Mouse (Mus musculus): ENCODE measurements around the gene Arhgap27. TPM values are rescaled to one million over a fixed set of nuclear protein-coding genes. Genes with fewer than 3 reads are reported as not detected.
A peak's percentile ranks its signal among the peaks of the same experiment; 100 is the strongest.

Gene Arhgap27
- polyA plus RNA-seq, 1 experiment from 2014 or later: 3.2 TPM

GRCm38 (mm10) chr11:103360661-103361081, 2.8 kb downstream of the Arhgap27 start:
- H3K4me2 ChIP-seq (ENCODE audit: low read depth, low read length): peak overlapping the region; percentile 88
- ATAC-seq: no peak; the same call in 1 of the 2 replicates

DNA sequence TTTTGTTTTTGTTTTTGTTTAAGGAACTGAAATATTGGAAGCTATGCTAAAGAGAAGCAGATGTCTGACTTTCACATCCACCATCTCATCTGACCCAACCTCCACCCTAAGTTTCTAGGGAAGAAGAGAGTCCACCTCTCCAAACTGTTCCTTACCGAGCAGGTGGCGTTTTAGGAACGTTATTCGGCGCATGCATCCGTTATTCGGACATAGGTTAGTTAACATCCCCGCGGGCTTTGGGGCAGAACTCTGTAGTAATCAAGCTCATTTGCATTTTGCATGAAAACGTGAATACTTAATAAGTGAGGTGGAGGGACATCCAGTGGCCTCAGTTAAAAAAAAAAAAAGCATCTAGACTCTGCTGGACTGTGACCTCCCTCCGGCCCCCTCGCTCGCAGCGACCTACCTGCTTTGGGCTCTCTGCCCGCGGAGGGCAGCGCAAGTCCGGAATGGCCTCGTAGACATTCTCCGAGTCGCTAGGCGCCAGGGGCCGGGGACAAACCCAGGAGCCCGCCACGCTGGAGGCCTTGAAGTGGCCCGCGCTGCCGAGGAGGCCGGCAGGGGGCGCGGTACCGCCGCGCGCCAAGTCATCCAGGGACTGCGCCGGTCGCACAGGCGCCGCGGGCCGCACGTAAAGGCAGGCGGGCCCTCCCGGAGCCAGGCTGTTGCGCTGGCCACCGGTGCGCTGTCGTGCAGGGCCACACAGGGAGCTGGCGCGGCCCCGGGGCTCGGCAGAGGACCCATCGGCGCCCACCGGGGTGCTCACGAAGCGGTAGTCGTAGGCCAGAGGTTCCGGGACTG, 3.5 kb downstream of the Arhgap27 start:
- H3K4me3 ChIP-seq (ENCODE audit: low read depth, low read length): peak overlapping the region; percentile 53
- peak; percentile 87 for DNase-seq
- peaks cover 41% of the 10 kb centered on the region for H3K4me1 ChIP-seq (ENCODE audit: insufficient read depth)
- no peaks in the 10 kb centered on the region for H3K9me3 ChIP-seq (ENCODE audit: low read length)
- H3K27ac ChIP-seq (ENCODE audit: low read depth): 0 out of 2 replicates have a peak overlapping the region, but pooled peaks have one; percentile 7
- peaks cover 43% of the 10 kb centered on the region for H3K27me3 ChIP-seq (ENCODE audit: insufficient read depth, low read length)
- TF ChIP-seq CTCF (IDR thresholded peaks at IDR 0.05; ENCODE audit: low read depth) (peak; percentile 81), EP300 (IDR thresholded peaks at IDR 0.05; ENCODE audit: low read depth) (no peak)
- H3K9ac ChIP-seq (replicated peaks): peak overlapping the region; percentile 50
- H3K36me3 ChIP-seq (replicated peaks; ENCODE audit: insufficient read depth, low read length): no peaks in the 10 kb centered on the region
- WGBS (ENCODE audit: insufficient replicate concordance): 5% methylated on average over 60 of the region's 60 CpGs
- ATAC-seq: peak; percentile 66
- peak overlapping the region; percentile 88 for H3K4me2 ChIP-seq (ENCODE audit: low read depth, low read length)

More at GRCm38 (mm10) chr11:103360661-103361081, 2.8 kb downstream of the Arhgap27 start:
- peaks cover 41% of the 10 kb centered on the region for H3K4me1 ChIP-seq (ENCODE audit: insufficient read depth)
- peak overlapping the region; percentile 50 for H3K9ac ChIP-seq (replicated peaks)
- no peak for TF ChIP-seq EP300 (IDR thresholded peaks at IDR 0.05; ENCODE audit: low read depth)
- no peak for TF ChIP-seq CTCF (IDR thresholded peaks at IDR 0.05; ENCODE audit: low read depth)
- H3K27ac ChIP-seq (ENCODE audit: low read depth): 0 out of 2 replicates have a peak overlapping the region, but pooled peaks have one; percentile 7
- 5% methylated on average over 44 of the region's 48 CpGs for WGBS (ENCODE audit: insufficient replicate concordance)
- H3K36me3 ChIP-seq (replicated peaks; ENCODE audit: insufficient read depth, low read length): no peaks in the 10 kb centered on the region; the same call in 1 of the 2 replicates
- peaks cover 43% of the 10 kb centered on the region for H3K27me3 ChIP-seq (ENCODE audit: insufficient read depth, low read length)
- peak overlapping the region; percentile 53 for H3K4me3 ChIP-seq (ENCODE audit: low read depth, low read length)
- DNase-seq: no peak
- H3K9me3 ChIP-seq (ENCODE audit: low read length): no peaks in the 10 kb centered on the region

- H3K27me3 ChIP-seq (ENCODE audit: insufficient read depth, low read length): peaks cover 39% of the 10 kb centered on the region
- H3K4me2 ChIP-seq (ENCODE audit: low read depth, low read length): peak overlapping the region; percentile 47
- H3K27ac ChIP-seq (ENCODE audit: low read depth): peak overlapping the region; percentile 25; the same call in 1 of the 2 replicates
- ATAC-seq: peak; percentile 39
- H3K9ac ChIP-seq (replicated peaks): no peak overlapping the region
- H3K4me1 ChIP-seq (ENCODE audit: insufficient read depth): peaks cover 38% of the 10 kb centered on the region
- no peak overlapping the region for H3K4me3 ChIP-seq (ENCODE audit: low read depth, low read length)
- H3K36me3 ChIP-seq (replicated peaks; ENCODE audit: insufficient read depth, low read length): no peaks in the 10 kb centered on the region
- no peaks in the 10 kb centered on the region for H3K9me3 ChIP-seq (ENCODE audit: low read length)
- 3% methylated on average over 22 of the region's 22 CpGs for WGBS (ENCODE audit: insufficient replicate concordance)
- peak; percentile 78 for DNase-seq
- TF ChIP-seq EP300 (IDR thresholded peaks at IDR 0.05; ENCODE audit: low read depth): no peak
- peak; percentile 90 for TF ChIP-seq CTCF (IDR thresholded peaks at IDR 0.05; ENCODE audit: low read depth)
Observed at GRCm38 (mm10) chr11:103359122-103359521, 4.4 kb downstream of the Arhgap27 start.

DNA sequence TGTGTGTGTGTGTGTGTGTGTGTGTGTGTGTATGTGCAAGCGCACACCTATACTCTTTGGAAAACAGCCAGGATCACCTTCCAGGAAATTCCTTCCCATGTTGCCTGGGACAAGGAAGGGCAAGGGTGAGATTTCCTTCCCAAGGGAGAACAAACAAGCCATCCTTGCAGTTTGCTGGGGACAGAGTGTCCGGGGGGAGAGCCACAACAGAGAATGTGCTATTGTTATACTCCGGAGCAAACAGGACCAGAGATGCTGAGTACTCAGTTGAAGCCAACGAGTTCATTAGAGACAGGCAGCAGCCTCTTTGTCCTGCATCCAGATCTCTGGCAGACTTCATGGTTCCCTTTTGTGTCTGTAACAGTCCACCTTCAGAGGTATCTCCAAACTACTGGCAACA, 5.2 kb downstream of the Arhgap27 start:
- no peak for TF ChIP-seq CTCF (IDR thresholded peaks at IDR 0.05; ENCODE audit: low read depth)
- no peak for TF ChIP-seq EP300 (IDR thresholded peaks at IDR 0.05; ENCODE audit: low read depth)
- WGBS (ENCODE audit: insufficient replicate concordance): 75% methylated on average over 4 of the region's 4 CpGs
- Histone ChIP-seq H3K27me3 (ENCODE audit: insufficient read depth, low read length) (peaks cover 33% of the 10 kb centered on the region), H3K36me3 (replicated peaks; ENCODE audit: insufficient read depth, low read length) (no peaks in the 10 kb centered on the region), H3K4me2 (ENCODE audit: low read depth, low read length) (no peak overlapping the region), H3K9me3 (ENCODE audit: low read length) (no peaks in the 10 kb centered on the region), H3K9ac (replicated peaks) (no peak overlapping the region), H3K4me1 (ENCODE audit: insufficient read depth) (peaks cover 33% of the 10 kb centered on the region), H3K27ac (ENCODE audit: low read depth) (no peak overlapping the region), H3K4me3 (ENCODE audit: low read depth, low read length) (no peak overlapping the region)
- ATAC-seq (no peak), DNase-seq (no peak)

GRCm38 (mm10) chr11:103357710-103358109, 5.8 kb downstream of the Arhgap27 start:
- ATAC-seq: no peak
- peaks cover 29% of the 10 kb centered on the region for H3K4me1 ChIP-seq (ENCODE audit: insufficient read depth)
- no peak overlapping the region for H3K4me3 ChIP-seq (ENCODE audit: low read depth, low read length)
- 89% methylated on average over 10 of the region's 10 CpGs for WGBS (ENCODE audit: insufficient replicate concordance)
- H3K9ac ChIP-seq (replicated peaks): no peak overlapping the region
- no peak for DNase-seq
- no peaks in the 10 kb centered on the region for H3K9me3 ChIP-seq (ENCODE audit: low read length)
- no peak overlapping the region for H3K4me2 ChIP-seq (ENCODE audit: low read depth, low read length)
- H3K36me3 ChIP-seq (replicated peaks; ENCODE audit: insufficient read depth, low read length): no peaks in the 10 kb centered on the region
- TF ChIP-seq CTCF (IDR thresholded peaks at IDR 0.05; ENCODE audit: low read depth): no peak
- TF ChIP-seq EP300 (IDR thresholded peaks at IDR 0.05; ENCODE audit: low read depth): no peak
- peaks cover 32% of the 10 kb centered on the region for H3K27me3 ChIP-seq (ENCODE audit: insufficient read depth, low read length)
- no peak overlapping the region for H3K27ac ChIP-seq (ENCODE audit: low read depth)

DNA sequence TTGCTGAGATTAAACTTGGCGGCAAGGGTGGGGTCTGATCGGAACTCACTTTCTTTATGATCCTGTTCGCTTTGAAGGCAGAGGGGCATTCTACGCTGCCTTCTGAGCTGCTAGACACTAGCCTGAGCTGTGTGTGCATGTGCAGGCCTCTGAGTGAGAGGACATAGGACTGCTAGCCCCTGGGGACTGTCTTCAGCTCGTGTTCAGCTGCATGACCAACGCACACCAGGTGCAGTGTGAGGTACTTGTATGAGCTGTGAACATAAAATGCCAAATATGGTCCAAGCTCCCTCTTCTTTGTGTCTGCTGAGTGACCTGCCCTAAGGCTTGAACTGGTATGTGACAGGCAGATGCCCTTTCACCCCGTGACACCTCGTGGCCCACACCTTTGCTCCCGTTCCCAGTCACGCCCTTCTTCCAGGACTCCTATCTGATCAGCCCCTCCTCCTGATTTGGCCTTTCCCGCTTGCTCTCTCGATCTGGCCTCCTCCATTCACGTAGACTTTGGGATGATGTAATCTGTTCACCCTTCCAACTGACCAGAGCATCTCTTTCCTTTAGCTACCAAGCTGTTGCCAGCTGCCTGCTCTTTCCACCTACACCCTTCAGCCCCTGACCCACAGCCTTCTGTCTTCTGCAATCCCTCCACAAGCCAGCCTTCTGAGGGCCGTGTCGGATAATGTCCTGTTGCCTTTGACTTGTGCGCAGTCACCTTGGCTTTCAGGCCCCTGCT, 6.4 kb downstream of the Arhgap27 start:
- Histone ChIP-seq H3K27ac (ENCODE audit: low read depth) (no peak overlapping the region), H3K4me3 (ENCODE audit: low read depth, low read length) (no peak overlapping the region), H3K9me3 (ENCODE audit: low read length) (no peaks in the 10 kb centered on the region), H3K36me3 (replicated peaks; ENCODE audit: insufficient read depth, low read length) (no peaks in the 10 kb centered on the region), H3K9ac (replicated peaks) (no peak overlapping the region), H3K4me1 (ENCODE audit: insufficient read depth) (peaks cover 23% of the 10 kb centered on the region), H3K4me2 (ENCODE audit: low read depth, low read length) (no peak overlapping the region), H3K27me3 (ENCODE audit: insufficient read depth, low read length) (peaks cover 27% of the 10 kb centered on the region)
- DNase-seq: no peak
- TF ChIP-seq CTCF (IDR thresholded peaks at IDR 0.05; ENCODE audit: low read depth) (no peak), EP300 (IDR thresholded peaks at IDR 0.05; ENCODE audit: low read depth) (no peak)
- 78% methylated on average over 16 of the region's 16 CpGs for WGBS (ENCODE audit: insufficient replicate concordance)
- no peak for ATAC-seq
